Mouse (Mus musculus): Measurements from ENCODE around the gene Gm11232. TPM values are rescaled to one million over a fixed set of nuclear protein-coding genes. Genes with fewer than 3 reads are reported as not detected.

Gm11232 gene
- not detected in 2 replicates for polyA plus RNA-seq (2012; rRNA removed)
- polyA plus RNA-seq (2014; fragmentation: Nextera tagmentation; extraction: Ambion mirVana): not detected in 2 replicates

- H3K27ac ChIP-seq: no peak within 1 kb of the TSS
- H3K27me3 ChIP-seq (ENCODE audit: control insufficient read depth, insufficient read depth, low read length): no peaks in the 10 kb centered on the region
- H3K9me3 ChIP-seq (ENCODE audit: control insufficient read depth, low read length): no peaks in the 10 kb centered on the region
- H3K4me2 ChIP-seq (ENCODE audit: low read depth): no peak within 1 kb of the TSS
- no peak within 1 kb of the TSS for H3K4me3 ChIP-seq (ENCODE audit: insufficient read depth in 1 of 2, low read depth in 2 of 2, low read length in 2 of 2)
- no peaks in the 10 kb centered on the region for H3K36me3 ChIP-seq (replicated peaks; ENCODE audit: control insufficient read depth, insufficient read depth, low read depth)
- H3K9ac ChIP-seq (replicated peaks): no peak within 1 kb of the TSS
- H3K4me1 ChIP-seq (replicated peaks; ENCODE audit: control insufficient read depth in 2 of 2, insufficient read depth in 2 of 2, low read length in 1 of 2): no peaks in the 10 kb centered on the region
- 22% methylated on average over 2 of the region's 2 CpGs for WGBS (ENCODE audit: insufficient replicate concordance)
- TF ChIP-seq EP300 (IDR thresholded peaks at IDR 0.05; ENCODE audit: low read depth): no peak
- TF ChIP-seq CTCF (IDR thresholded peaks at IDR 0.05; ENCODE audit: low read depth): no peak
- DNase-seq (ENCODE audit: low read depth in 3 of 3, low spot score in 3 of 3) (no peak), ATAC-seq (ENCODE audit: insufficient read depth) (no peak)
Observed at GRCm38 (mm10) chr4:71757865-71758264, at the start of gene Gm11232. Gene Gm11232 (minus strand): TSS chr4:71757965.

GRCm38 (mm10) chr4:71805977-71806534 lies 48.3 kb upstream of the Gm11232 start:
- TF ChIP-seq EP300 (IDR thresholded peaks at IDR 0.05; ENCODE audit: low read depth) (no peak), CTCF (IDR thresholded peaks at IDR 0.05; ENCODE audit: low read depth) (no peak)
- Histone ChIP-seq H3K36me3 (replicated peaks; ENCODE audit: control insufficient read depth, insufficient read depth, low read depth) (no peaks in the 10 kb centered on the region), H3K9me3 (ENCODE audit: control insufficient read depth, low read length) (no peaks in the 10 kb centered on the region), H3K4me3 (ENCODE audit: insufficient read depth in 1 of 2, low read depth in 2 of 2, low read length in 2 of 2) (no peak overlapping the region), H3K4me1 (replicated peaks; ENCODE audit: control insufficient read depth in 2 of 2, insufficient read depth in 2 of 2, low read length in 1 of 2) (no peaks in the 10 kb centered on the region), H3K9ac (replicated peaks) (no peak overlapping the region), H3K27ac (no peak overlapping the region), H3K4me2 (ENCODE audit: low read depth) (no peak overlapping the region), H3K27me3 (ENCODE audit: control insufficient read depth, insufficient read depth, low read length) (no peaks in the 10 kb centered on the region)
- ATAC-seq (ENCODE audit: insufficient read depth) (no peak), DNase-seq (ENCODE audit: low read depth in 3 of 3, low spot score in 3 of 3) (no peak)
- WGBS (ENCODE audit: insufficient replicate concordance): 41% methylated on average over 2 of the region's 2 CpGs

- TF ChIP-seq CTCF (IDR thresholded peaks at IDR 0.05; ENCODE audit: low read depth) (no peak), EP300 (IDR thresholded peaks at IDR 0.05; ENCODE audit: low read depth) (no peak)
Observed at GRCm38 (mm10) chr4:71765529-71765928, 7.8 kb upstream of the Gm11232 start.

GRCm38 (mm10) chr4:71765071-71765470 lies 7.3 kb upstream of the Gm11232 start:
- Histone ChIP-seq H3K27me3 (ENCODE audit: control insufficient read depth, insufficient read depth, low read length) (no peaks in the 10 kb centered on the region), H3K4me3 (ENCODE audit: insufficient read depth in 1 of 2, low read depth in 2 of 2, low read length in 2 of 2) (no peak overlapping the region), H3K9me3 (ENCODE audit: control insufficient read depth, low read length) (no peaks in the 10 kb centered on the region), H3K27ac (no peak overlapping the region), H3K36me3 (replicated peaks; ENCODE audit: control insufficient read depth, insufficient read depth, low read depth) (no peaks in the 10 kb centered on the region), H3K4me2 (ENCODE audit: low read depth) (no peak overlapping the region), H3K9ac (replicated peaks) (no peak overlapping the region), H3K4me1 (replicated peaks; ENCODE audit: control insufficient read depth in 2 of 2, insufficient read depth in 2 of 2, low read length in 1 of 2) (no peaks in the 10 kb centered on the region)
- TF ChIP-seq EP300 (IDR thresholded peaks at IDR 0.05; ENCODE audit: low read depth): no peak
- no peak for TF ChIP-seq CTCF (IDR thresholded peaks at IDR 0.05; ENCODE audit: low read depth)
- DNase-seq (ENCODE audit: low read depth in 3 of 3, low spot score in 3 of 3) (no peak), ATAC-seq (ENCODE audit: insufficient read depth) (no peak)
- WGBS (ENCODE audit: insufficient replicate concordance): 67% methylated on average over 3 of the region's 3 CpGs

More at GRCm38 (mm10) chr4:71765529-71765928, 7.8 kb upstream of the Gm11232 start:
- DNase-seq (ENCODE audit: low read depth in 3 of 3, low spot score in 3 of 3) (no peak), ATAC-seq (ENCODE audit: insufficient read depth) (no peak)
- Histone ChIP-seq H3K4me1 (replicated peaks; ENCODE audit: control insufficient read depth in 2 of 2, insufficient read depth in 2 of 2, low read length in 1 of 2) (no peaks in the 10 kb centered on the region), H3K27ac (no peak overlapping the region), H3K36me3 (replicated peaks; ENCODE audit: control insufficient read depth, insufficient read depth, low read depth) (no peaks in the 10 kb centered on the region), H3K4me3 (ENCODE audit: insufficient read depth in 1 of 2, low read depth in 2 of 2, low read length in 2 of 2) (no peak overlapping the region), H3K9ac (replicated peaks) (no peak overlapping the region), H3K9me3 (ENCODE audit: control insufficient read depth, low read length) (no peaks in the 10 kb centered on the region), H3K27me3 (ENCODE audit: control insufficient read depth, insufficient read depth, low read length) (no peaks in the 10 kb centered on the region), H3K4me2 (ENCODE audit: low read depth) (no peak overlapping the region)
- 57% methylated on average over 1 of the region's 1 CpGs for WGBS (ENCODE audit: insufficient replicate concordance)

GRCm38 (mm10) chr4:71756441-71757221 lies 1.1 kb downstream of the Gm11232 start:
- Histone ChIP-seq H3K9me3 (ENCODE audit: control insufficient read depth, low read length) (no peaks in the 10 kb centered on the region), H3K4me2 (ENCODE audit: low read depth) (no peak overlapping the region), H3K27ac (no peak overlapping the region), H3K4me1 (replicated peaks; ENCODE audit: control insufficient read depth in 2 of 2, insufficient read depth in 2 of 2, low read length in 1 of 2) (no peaks in the 10 kb centered on the region), H3K36me3 (replicated peaks; ENCODE audit: control insufficient read depth, insufficient read depth, low read depth) (no peaks in the 10 kb centered on the region), H3K4me3 (ENCODE audit: insufficient read depth in 1 of 2, low read depth in 2 of 2, low read length in 2 of 2) (no peak overlapping the region), H3K27me3 (ENCODE audit: control insufficient read depth, insufficient read depth, low read length) (no peaks in the 10 kb centered on the region), H3K9ac (replicated peaks) (no peak overlapping the region)
- TF ChIP-seq EP300 (IDR thresholded peaks at IDR 0.05; ENCODE audit: low read depth) (no peak), CTCF (IDR thresholded peaks at IDR 0.05; ENCODE audit: low read depth) (no peak)
- ATAC-seq (ENCODE audit: insufficient read depth) (no peak), DNase-seq (ENCODE audit: low read depth in 3 of 3, low spot score in 3 of 3) (no peak)
- WGBS (ENCODE audit: insufficient replicate concordance): 56% methylated on average over 11 of the region's 11 CpGs
